Mouse (Mus musculus) liver, adult 2 months (tissue): ENCODE results near the gene Zbtb41.
"Not testable (repeated sequence)": the region's sequence is repeated elsewhere in the genome, so short reads cannot be mapped to it uniquely, and the experiment has no call there.

Source experiments
- CTCF ChIP-seq: fragments of 200-500 bp; IDR thresholded peaks from 2 replicates; pipeline ENCODE4 v1.5.1; 2011; ENCODE audit warnings: low read depth, low read length, control low read depth
- POLR2A ChIP-seq: fragments of 200-500 bp; IDR thresholded peaks from 2 replicates; pipeline ENCODE4 v1.6.1; 2011; ENCODE audit warnings: low read length, control low read depth; ENCODE audit not compliant: insufficient read depth; ENCODE audit errors: extremely low read depth

GRCm38 (mm10) chr1:139412365-139412764 is 9.7 kb upstream of the Zbtb41 start:
- TF ChIP-seq POLR2A, CTCF: not testable (repeated sequence)
